Mouse (Mus musculus): ENCODE data around the gene 2010109A12Rik.
A peak's percentile ranks its signal among the peaks of the same experiment; 100 is the strongest.

The 2010109A12Rik gene

DNA sequence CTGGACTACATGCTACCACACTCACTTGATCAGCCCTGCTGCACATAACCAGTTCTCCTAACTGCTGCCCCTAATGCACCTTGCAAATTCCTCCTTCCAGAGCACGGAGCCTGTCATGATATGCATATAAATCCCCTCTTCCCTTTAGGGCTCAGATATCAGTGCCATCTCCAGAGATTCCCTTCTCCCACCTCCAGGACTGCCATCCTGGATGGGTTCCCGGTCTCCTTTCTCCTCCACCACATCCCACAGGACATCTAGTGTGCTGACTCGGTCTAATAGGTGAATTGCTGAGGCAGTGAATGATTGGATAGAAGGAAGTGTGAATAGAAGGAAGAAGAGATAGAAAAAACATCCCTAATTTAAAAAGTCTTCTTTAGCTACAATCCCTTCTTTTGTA, 25.4 kb downstream of the 2010109A12Rik start:
- DNase-seq (ENCODE audit: low spot score), result no peak

DNA sequence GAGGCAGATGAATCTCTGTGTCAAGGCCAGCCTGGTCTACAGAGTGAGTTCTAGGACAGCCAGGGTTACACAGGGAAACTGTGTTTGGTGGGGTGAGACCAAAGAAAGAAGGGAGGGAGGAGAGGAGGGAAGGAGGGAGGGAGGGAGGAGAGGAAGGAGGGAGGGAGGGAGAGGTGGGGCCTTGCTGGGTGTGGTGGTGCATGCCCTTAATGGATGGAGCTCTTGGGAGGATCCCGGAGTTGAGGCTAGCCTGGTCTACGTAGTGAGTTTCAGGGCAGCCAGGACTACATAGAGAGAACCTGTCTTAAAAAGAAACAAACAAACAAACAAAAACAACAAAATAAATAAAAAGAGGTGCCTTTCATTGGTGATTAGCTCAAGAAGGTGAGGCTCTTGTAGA, 26.5 kb downstream of the 2010109A12Rik start:
- no peak for DNase-seq (ENCODE audit: low spot score)

DNA sequence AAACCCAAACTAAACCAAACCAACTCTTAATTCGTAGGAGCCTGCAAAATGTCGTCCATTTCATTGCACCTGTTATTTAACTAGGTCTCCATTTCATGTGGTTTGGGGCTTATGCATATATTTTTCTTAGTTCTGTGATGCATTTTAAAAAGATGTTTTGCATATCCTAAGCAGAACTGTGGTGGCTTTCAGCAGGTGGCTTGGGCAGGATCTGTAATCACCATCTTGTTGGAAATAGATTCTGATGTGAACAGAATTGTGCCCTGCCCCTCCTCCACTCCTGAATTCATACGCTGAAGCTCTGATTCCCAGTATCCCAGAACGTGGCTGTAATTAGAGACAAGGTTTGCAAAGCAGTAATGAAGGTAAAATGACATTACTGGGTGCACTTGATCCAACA, 27.8 kb downstream of the 2010109A12Rik start:
- DNase-seq (ENCODE audit: low spot score), result no peak

DNA sequence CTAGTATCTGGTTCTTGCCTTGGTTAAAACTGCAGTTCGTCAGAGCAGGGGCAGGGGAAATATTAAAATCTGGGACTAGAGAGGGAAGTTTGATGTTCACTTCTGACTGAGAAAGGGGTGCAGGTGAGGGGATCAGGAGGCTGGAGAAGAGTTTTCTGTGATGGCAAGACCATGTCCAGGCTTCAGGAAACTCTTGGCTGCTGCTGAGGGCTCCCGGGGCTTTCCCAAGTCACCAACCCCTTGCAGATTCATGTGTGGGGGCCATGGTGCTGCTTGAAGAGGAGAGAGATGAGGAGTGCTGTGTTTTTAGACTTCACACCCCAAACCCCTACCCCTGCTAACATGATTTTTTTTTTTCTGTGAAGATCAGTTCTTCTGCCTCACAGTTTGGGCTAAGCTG, 28.3 kb downstream of the 2010109A12Rik start:
- no peak for DNase-seq (ENCODE audit: low spot score)

DNA sequence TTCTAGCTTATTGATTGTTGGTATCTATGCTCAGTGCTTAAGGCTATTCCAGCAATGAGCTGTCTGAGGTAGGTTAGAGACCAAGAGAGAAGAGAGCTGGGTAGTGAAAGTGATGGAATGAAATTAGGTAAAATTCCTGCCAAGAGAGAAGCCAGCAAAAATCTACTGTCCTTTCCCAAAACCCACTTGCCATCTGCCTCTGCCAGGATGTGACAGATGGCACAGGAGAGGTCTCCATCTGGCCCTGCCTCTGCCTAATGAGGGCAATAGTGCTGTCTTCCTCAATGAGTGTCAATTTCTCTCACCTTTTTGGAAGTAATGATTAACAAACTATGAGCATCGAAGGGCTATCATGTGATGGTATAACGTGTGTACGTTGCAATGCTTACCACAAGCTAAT, 29.6 kb downstream of the 2010109A12Rik start:
- no peak for DNase-seq (ENCODE audit: low spot score)

DNA sequence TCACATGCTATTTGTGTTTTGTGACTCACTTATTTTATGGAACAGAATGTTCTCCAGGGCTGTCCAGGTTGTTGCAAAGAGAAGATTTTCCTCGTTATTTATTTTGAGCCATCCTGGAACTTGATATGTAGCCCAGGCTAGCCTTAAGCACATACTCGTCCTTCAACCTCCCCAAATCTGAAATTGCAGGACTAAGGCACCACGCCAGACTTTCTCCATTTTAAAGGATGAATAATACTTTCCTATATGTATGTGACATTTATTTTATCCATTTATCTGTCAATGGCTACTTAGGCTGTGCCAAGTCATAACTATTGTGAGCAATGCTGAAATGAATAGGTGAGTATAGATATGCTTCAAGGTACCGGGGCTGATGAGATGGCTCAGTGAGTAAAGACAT, 30.2 kb downstream of the 2010109A12Rik start:
- no peak for DNase-seq (ENCODE audit: low spot score)

DNA sequence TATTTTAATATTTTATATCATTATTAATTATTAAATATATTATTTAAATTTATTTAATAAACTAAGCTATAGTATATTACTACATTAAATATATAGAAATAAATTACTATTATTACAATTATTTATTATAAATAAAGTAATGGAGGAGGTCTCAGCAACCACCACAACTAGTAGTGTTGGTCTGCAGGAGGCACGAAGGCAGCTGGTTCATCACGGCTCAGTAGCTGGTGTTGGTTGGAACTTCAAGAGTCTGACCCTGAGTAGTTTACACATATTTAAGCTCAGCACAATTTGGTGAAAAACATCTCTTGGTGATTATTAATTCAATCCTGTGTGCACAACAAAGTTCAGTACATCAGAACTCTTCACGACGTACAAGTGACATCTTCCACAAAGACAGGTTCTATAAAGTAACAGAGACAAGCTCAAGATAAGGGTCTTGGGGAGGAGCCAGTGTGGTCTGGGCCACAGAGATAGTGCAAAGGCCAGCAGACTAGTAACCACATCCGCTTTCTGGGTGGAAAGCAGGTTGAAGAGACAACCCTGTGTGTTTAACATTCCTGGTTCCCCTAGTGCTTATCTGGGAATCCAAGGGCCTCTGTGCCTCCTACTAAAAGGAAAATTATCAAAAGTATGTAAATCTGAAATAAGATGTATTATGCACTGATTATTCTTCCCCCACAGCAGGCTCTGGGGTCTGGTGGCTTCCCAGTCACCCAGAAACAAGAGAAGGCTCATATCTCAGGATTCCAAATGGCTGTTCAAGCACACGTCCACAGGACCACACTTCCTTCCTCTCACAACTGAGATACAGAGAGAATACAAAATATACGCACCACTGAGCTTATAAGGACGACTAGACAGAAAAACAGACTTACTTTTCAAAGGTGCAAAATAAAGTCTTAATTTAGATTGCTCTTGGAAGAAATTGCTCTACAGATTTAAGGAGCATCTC, 33.5 kb downstream of the 2010109A12Rik start:
- DNase-seq (ENCODE audit: low spot score), result peak; percentile 90

DNA sequence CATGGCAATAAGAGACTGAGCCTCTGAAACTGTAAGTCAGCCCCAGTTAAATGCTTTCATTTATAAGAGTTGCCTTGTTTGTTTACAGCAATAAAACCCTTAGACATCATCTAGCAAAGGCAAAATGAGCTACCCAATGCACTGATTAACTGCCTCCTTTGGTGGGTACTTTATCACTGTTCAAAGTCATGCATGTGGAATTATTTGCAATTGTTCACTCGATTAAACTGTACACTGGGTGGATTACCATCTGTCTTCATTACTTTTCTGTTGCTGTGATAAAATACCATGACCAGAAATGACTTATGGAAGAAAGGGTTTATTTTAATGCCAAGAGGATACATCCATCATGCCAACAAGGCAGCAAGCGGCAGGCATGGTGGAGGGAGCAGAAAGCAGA, 39.0 kb downstream of the 2010109A12Rik start:
- no peak for DNase-seq (ENCODE audit: low spot score)

DNA sequence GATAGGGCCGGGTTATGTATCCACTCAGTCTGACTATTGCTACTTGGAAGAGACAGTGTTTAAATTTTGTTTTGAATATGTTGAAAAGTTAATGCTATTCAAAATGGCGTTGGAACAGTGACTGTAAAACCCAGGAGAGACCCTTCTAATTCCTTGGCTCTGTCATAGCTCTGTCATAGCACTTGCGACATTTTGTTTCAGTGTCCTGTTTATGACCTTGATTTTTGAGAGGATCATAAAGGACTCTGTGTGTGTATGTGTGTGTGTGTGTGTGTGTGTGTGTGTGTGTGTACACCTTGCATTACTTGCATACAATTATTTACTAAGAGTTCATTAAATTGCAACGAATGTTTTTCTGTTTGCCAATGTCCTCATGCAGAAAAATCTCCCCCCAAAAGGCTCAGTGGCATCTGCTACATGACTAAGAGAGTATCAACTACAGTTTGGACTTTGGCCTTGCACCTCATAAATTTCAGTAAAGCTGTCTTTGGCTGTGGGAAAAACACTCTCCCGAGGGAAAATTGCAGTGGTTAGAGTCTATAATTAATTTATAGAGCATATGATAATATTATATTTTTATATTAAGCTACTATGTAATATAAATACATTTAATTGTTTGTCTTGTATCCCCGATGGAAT, 43.7 kb downstream of the 2010109A12Rik start:
- DNase-seq (ENCODE audit: low spot score), result no peak

DNA sequence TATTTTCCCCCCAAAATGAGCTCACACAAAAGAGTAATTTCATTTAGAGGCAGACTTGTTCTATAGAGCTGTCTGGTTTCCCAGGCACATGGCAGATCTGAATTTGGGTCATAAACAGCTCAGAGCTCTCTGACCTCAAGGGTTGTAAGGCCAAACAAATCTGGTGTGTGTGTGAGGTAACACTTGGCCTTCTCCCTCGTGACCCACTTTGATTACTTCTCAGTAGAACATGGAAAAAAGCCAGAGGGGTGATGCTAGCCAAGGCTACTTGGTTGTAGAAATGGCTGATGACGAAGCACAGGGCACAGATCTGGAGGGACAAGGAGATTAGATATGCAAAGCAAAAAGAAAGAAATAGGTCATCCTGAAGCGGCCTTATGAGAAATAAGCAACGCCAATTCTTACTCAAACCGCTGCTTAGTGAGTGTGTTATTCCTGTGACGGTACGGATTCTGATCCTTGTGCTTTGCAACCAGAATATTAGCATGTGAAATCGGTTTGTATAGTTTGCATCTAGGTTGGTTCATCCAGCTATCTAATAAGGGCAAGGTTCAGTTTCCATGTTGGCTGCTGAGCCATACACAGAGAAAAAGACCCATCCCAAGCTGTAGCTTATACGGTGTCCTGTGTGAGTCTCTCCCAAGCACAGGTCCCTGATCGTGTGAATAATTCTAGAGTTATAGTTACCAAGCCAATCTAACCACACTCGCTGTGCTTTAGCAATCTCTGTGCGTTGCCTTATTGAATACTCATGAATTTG, 44.9 kb downstream of the 2010109A12Rik start:
- no peak for DNase-seq (ENCODE audit: low spot score)

DNA sequence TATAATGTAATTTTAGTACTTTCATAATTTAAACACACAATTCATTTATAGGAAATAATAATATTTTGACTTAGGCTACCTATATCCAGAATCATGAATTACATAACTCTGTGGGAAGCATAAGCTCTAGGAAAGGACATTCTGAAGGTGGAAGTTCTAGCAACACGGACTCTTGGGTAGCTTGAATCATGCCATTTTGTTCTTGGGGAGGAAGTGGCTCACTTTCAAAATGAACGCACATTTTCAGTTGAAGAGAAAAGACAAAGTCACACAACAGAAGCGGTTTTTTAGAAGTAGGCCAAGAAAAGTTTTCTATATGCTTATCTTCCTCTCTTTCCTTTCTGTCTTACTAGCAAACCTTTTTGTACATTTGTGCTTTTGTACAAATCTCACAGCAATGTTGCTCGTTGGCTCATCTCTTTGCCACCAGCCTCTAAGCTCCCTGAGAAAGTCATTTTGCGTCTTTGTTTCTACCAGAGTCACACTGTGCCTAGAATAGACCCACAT, 49.5 kb downstream of the 2010109A12Rik start:
- no peak for DNase-seq (ENCODE audit: low spot score)

DNA sequence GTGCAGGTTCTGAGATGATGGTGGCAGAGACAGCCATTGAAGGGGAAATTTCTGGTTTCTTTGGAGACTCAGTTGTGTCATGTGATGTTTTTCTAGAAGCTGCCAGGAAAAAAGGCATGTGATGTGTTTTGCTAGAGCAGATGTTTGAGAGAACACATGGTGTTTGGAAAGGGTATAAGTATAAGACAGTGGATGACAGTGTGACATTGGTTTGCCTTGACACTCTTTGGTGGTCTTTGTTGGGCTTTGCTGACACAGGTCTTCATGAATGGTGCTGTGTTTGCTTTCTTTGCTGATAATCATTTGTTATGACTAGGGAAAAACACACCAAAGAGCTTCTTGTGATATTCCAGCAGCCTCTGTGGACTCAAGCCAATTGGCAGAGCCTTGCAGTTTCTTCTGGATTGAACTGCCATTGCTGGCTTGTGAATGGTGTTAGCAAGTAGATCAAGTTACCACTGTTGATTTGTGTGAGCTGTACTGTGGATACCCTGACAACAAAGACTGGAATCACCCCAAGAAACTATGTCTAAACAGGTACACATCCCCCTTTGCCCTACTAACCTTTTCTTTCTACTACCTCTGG, 50.6 kb downstream of the 2010109A12Rik start:
- no peak for DNase-seq (ENCODE audit: low spot score)

DNA sequence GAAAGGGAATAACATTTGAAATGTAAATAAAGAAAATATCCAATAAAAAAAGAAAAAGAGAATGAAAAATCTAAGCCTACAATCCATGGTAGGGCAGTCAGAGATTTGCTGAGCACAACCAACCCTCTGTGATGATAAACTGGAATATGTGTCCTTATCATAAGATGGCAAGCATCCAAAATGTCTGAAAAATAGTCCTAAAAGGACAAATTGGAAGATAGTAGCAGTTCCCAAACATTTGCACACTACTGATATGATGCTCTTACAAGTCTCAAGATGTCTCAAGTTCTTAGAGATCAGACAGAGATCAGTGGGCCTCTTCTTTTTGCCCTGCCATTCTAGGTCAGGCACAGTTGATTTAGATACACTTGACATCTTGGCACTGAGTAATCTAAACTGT, 53.0 kb downstream of the 2010109A12Rik start:
- DNase-seq (ENCODE audit: low spot score), result no peak

DNA sequence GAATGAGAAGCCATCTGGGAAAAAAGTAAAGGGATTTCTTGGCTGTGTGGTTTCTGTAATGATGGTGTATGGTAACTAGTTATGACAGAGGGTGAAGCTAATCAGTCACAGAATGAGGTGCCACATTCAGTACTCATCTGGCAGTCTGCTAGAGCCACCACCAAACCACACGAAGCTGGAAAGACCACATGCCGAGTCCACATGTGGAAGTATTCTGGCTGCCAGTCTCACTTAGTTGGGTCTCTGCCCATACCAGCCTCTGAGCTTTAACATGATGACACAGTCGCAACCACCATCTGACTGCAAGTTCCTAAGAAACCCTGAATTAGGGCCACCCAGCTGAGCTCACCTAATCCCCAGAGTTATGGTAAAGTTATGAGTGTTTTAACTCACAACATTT, 54.7 kb downstream of the 2010109A12Rik start:
- no peak for DNase-seq (ENCODE audit: low spot score)

DNA sequence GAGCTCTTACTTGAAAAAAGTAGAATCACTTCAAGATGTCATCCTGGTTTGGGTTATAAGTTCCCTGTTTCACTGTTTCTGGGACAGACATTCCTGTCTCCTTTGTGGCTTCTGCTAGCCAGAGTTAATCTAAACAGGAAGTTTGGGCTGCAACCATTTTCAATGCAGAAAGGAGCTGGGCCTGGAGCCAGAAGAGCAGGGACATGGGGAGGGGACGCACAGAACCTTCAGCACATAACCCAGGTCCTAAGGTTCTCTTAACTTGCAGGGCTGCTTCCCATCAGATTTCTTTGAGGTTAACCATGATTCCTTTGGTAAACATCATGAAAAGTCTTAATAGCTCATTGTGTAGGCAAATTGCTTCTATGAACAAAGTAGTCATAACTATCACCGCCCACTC, 56.4 kb downstream of the 2010109A12Rik start:
- DNase-seq (ENCODE audit: low spot score), result no peak
